Mouse (Mus musculus): Measurements from ENCODE around the gene Hnrnph1.

DNA sequence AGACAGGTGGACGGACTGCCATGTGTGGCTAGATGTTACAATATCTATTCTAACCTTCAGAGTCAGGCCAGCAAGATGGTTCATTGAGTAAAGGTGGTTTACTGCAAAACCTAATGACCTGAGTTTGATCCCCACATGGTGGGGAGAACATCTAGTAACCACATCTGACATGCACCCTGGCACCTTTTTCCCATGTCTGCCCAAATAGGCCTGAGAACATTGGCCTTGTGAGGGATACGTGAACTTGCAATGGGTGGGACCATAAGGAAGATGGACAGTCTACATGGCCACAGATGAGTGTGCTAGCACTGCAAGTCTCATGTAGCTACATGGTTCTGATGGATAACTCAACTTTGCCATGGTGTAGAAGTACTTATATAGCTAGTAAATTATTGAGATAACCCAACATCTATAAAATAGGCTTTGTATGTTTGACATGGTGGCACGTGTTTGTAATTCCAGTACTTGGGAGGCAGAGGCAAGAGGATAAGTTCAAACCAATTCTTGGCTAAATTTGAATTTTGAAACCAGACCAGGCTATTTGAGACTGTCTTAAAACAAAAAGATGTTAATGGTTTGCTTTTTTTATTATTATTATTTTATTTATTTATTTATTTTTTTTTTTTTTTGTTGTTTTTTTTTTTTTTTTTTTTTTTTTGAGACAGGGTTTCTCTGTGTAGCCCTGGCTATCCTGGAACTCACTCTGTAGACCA lies 11.6 kb downstream of the Hnrnph1 start:
- no peak for TF ChIP-seq GATA1 (IDR thresholded peaks at IDR 0.05; ENCODE audit: borderline replicate concordance, low read length)
- TF ChIP-seq FLI1 (IDR thresholded peaks at IDR 0.05; ENCODE audit: low read length), result no peak
